Mouse (Mus musculus) C2C12 (cell line): ENCODE data around the gene Ckap4.

Experiments
- CEBPB ChIP-seq: IDR thresholded peaks from one replicate; pipeline ENCODE4 v1.6.1; 2011; ENCODE audit warnings: low read depth, mild to moderate bottlenecking, control low read depth, moderate library complexity
- CTCF ChIP-seq: IDR thresholded peaks from one replicate; pipeline ENCODE4 v1.5.1; 2011; ENCODE audit not compliant: control insufficient read depth, insufficient read depth, insufficient read length
- FOSL1 ChIP-seq: IDR thresholded peaks from one replicate; pipeline ENCODE4 v1.8.0; 2011; ENCODE audit warnings: mild to moderate bottlenecking, low read length; ENCODE audit not compliant: poor library complexity, insufficient read depth, severe bottlenecking
- MAX ChIP-seq: IDR thresholded peaks from one replicate; pipeline ENCODE4 v1.6.1; 2011; ENCODE audit warnings: mild to moderate bottlenecking, control low read depth
- MYOD1 ChIP-seq: IDR thresholded peaks from one replicate; pipeline ENCODE4 v1.6.1; 2011; ENCODE audit warnings: low read depth; ENCODE audit not compliant: control insufficient read depth, insufficient read length
- MYOG ChIP-seq: IDR thresholded peaks from one replicate; pipeline ENCODE4 v1.6.1; 2011; ENCODE audit not compliant: control insufficient read depth, insufficient read length; ENCODE audit errors: extremely low read depth

DNA sequence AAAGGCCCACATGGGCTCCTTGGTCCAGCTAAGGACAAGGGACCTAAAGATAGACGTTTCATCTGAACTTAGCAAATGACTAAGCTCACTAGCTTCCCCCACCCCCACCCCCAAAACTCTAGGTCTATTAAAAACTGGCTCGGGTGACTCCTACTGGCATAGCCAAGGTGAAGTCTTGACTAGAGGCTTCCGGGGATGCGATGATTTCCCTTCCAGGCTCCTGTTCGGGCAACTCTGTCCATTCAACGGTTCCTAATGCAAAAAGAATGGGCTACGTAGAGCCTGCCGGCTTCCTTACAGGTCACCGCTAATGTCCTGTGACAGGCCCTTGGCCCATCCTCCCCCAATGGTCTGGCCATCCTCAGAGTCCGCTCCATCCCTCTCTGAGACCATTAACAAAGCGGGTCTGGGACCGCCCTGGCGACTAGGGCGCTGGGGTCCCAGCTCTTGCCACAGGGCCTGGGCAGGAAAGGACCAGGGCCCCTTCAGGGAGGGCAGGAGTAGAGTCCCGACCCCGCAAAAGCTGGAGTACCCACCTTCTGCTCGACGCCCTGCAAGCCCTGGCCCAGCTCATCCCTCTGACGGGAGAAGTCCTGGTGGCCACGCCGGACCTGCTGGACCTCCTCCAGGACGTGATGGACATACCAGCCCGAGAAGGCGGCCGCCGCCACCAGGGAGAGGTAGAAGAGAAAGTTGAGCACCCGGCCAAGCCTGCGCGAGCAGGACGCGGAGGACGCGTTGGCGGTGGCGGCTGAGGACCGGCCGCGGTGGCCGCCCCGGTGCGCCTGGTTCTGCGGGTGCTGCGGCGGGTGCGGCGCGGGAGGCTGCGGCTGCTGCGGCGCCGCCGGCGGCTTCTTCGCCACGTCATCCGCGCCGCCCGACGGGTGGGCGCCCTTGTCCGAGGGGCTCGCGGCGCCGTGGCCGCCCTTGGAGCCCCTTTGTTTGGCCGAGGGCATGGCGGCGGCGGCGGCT, 665 bp downstream of the Ckap4 start:
- no peak for TF ChIP-seq CTCF
- no peak for TF ChIP-seq MAX
- TF ChIP-seq MYOG, result no peak
- no peak for TF ChIP-seq CEBPB
- TF ChIP-seq MYOD1, result no peak
- TF ChIP-seq FOSL1, result no peak
